Comparison of ENCODE assay signal across 28 mouse cellular contexts in the genomic region with DNA sequence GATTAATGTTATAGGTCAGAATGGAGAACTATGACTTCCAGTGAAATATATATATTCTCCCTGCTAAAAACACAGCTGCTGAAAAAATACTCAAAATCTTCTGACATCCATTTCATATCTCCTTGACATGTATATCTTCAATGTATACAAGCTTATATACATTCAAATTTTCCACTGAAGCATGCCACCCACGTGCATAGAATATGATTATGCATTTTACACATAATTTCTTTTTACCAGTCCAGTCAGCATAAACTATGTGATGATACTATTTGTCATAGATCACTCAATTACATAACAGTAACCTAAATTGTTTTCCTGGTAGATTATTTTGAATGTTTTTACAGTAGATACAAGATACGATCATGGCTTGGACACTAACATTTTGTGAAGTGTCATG.
"Had no signal": no experiment of that assay in that cellular context is flagged by ENCODE, and none has a peak within 500 bp of the region (broad histone marks: within the 10 kb centered on the region; RNA-seq: fewer than 3 reads in every experiment).

No protein-coding gene starts in this region.

- H3K4me1 ChIP-seq: embryonic facial prominence, embryonic 10.5 days; embryonic facial prominence, embryonic 12.5 days; embryonic facial prominence, embryonic 13.5 days; embryonic facial prominence, embryonic 15.5 days; forebrain, embryonic 12.5 days; forebrain, embryonic 13.5 days; forebrain, embryonic 15.5 days had no signal

- ATAC-seq: forebrain, embryonic 13.5 days; forebrain, embryonic 14.5 days; forebrain, embryonic 15.5 days; forebrain, embryonic 16.5 days; forebrain, postnatal 0 days had no signal

- H3K36me3 ChIP-seq: embryonic facial prominence, embryonic 12.5 days; embryonic facial prominence, embryonic 15.5 days; forebrain, embryonic 10.5 days; forebrain, embryonic 12.5 days; forebrain, embryonic 15.5 days had no signal

- H3K27me3 ChIP-seq: embryonic facial prominence, embryonic 12.5 days; embryonic facial prominence, embryonic 13.5 days; embryonic facial prominence, embryonic 15.5 days; forebrain, embryonic 12.5 days; forebrain, embryonic 13.5 days; forebrain, embryonic 15.5 days had no signal

- H3K27ac ChIP-seq: embryonic facial prominence, embryonic 10.5 days; embryonic facial prominence, embryonic 12.5 days; embryonic facial prominence, embryonic 13.5 days; embryonic facial prominence, embryonic 15.5 days; forebrain, embryonic 10.5 days; forebrain, embryonic 12.5 days; forebrain, embryonic 13.5 days; forebrain, embryonic 15.5 days; gastrocnemius, adult 2 months had no signal

- H3K4me3 ChIP-seq: embryonic facial prominence, embryonic 10.5 days; embryonic facial prominence, embryonic 12.5 days; embryonic facial prominence, embryonic 13.5 days; embryonic facial prominence, embryonic 15.5 days; erythroblast, embryonic 14.5 days; forebrain, embryonic 10.5 days; forebrain, embryonic 12.5 days; forebrain, embryonic 13.5 days; forebrain, embryonic 15.5 days; gastrocnemius, adult 2 months had no signal

- DNase-seq: cerebellum, adult 2 months; cerebellum, adult 8-10 months; cerebellum, adult 9-10 months; cerebellum, adult 9-11 months; cerebellum, postnatal 10 days; cerebellum, postnatal 14 days; cerebellum, postnatal 25 days; cerebellum, postnatal 36 days; embryo, embryonic 11 days; forebrain, postnatal 0 days; gastrocnemius, adult 2 months; gastrocnemius, postnatal 10 days; gastrocnemius, postnatal 14 days; gastrocnemius, postnatal 25 days; gastrocnemius, postnatal 36 days; heart, adult 11 months; heart, adult 18-20 months had no signal

- H3K9ac ChIP-seq: embryonic facial prominence, embryonic 12.5 days; embryonic facial prominence, embryonic 13.5 days; embryonic facial prominence, embryonic 15.5 days; forebrain, embryonic 12.5 days; forebrain, embryonic 13.5 days; forebrain, embryonic 15.5 days; forebrain, postnatal 0 days had no signal

- H3K4me2 ChIP-seq: embryonic facial prominence, embryonic 12.5 days; embryonic facial prominence, embryonic 13.5 days; embryonic facial prominence, embryonic 15.5 days; forebrain, embryonic 12.5 days; forebrain, embryonic 13.5 days; forebrain, embryonic 15.5 days had no signal

- H3K9me3 ChIP-seq: embryonic facial prominence, embryonic 10.5 days; embryonic facial prominence, embryonic 12.5 days; embryonic facial prominence, embryonic 13.5 days; embryonic facial prominence, embryonic 15.5 days; forebrain, embryonic 10.5 days; forebrain, embryonic 12.5 days; forebrain, embryonic 13.5 days; forebrain, embryonic 15.5 days had no signal
